Mouse (Mus musculus) embryonic facial prominence, embryonic 14.5 days (tissue): ENCODE data around the gene Simc1. TPM values are rescaled to one million over a fixed set of nuclear protein-coding genes. Genes with fewer than 3 reads are reported as not detected.

Experiments
- ATAC-seq: fragments of 200-750 bp; cut with Nextera tagmentation; 2 replicates; pipeline ENCODE4 v1.8.0; 2017; ENCODE audit warnings: low read depth, moderate number of reproducible peaks, moderate TSS enrichment
- DNase-seq: peaks from one replicate; pipeline ENCODE4 v3.0.0-alpha.2; 2015; ENCODE audit warnings: low spot score
- H3K27ac ChIP-seq: fragments of 300-500 bp; sonication (generic); replicated peaks from 2 replicates; pipeline ENCODE4 v1.5.1; 2014; ENCODE audit warnings: low read depth, mild to moderate bottlenecking, low read length, moderate library complexity
- H3K27me3 ChIP-seq: fragments of 300-500 bp; sonication (generic); replicated peaks from 2 replicates; pipeline ENCODE4 v1.6.1; 2014; ENCODE audit warnings: low read length; ENCODE audit not compliant: control insufficient read depth, insufficient read depth
- H3K36me3 ChIP-seq: fragments of 300-500 bp; sonication (generic); 2 replicates; pipeline ENCODE4 v1.6.1; 2014; ENCODE audit warnings: low read length, mixed read lengths; ENCODE audit not compliant: control insufficient read depth, insufficient read depth
- H3K4me1 ChIP-seq: fragments of 300-500 bp; sonication (generic); 2 replicates; pipeline ENCODE4 v1.6.1; 2014; ENCODE audit warnings: antibody characterized with exemption, low read length; ENCODE audit not compliant: control insufficient read depth, insufficient read depth
- H3K4me2 ChIP-seq: fragments of 300-500 bp; sonication (generic); 2 replicates; pipeline ENCODE4 v1.6.1; 2014; ENCODE audit warnings: low read depth, mild to moderate bottlenecking, low read length, moderate library complexity, mixed read lengths
- H3K4me3 ChIP-seq: fragments of 300-500 bp; sonication (generic); 2 replicates; pipeline ENCODE4 v1.5.1; 2014; ENCODE audit warnings: low read depth, mild to moderate bottlenecking, low read length
- H3K9ac ChIP-seq: fragments of 300-500 bp; sonication (generic); 2 replicates; pipeline ENCODE4 v1.6.1; 2014; ENCODE audit warnings: low read depth, mild to moderate bottlenecking, low read length, moderate library complexity, mixed read lengths
- H3K9me3 ChIP-seq: fragments of 300-500 bp; sonication (generic); 2 replicates; pipeline ENCODE4 v1.6.1; 2016; ENCODE audit warnings: low read length; ENCODE audit not compliant: control insufficient read depth
- WGBS: fragments of 180-500 bp; shearing (Covaris S2); extraction: QIAGEN DNeasy Blood & Tissue Kit; methylation state at CpG from one replicate; pipeline ENCODE4 v1.1.7; 2014; 5-methylcytosine and 5-hydroxymethylcytosine counted together
- polyA plus RNA-seq: library from polyadenylated mRNA; unstranded; fragments of >200 nt; fragmentation: Nextera tagmentation; extraction: Ambion mirVana; gene quantifications from 2 replicates; pipeline ENCODE4 v1.2.1, GENCODE M21; 2014

Gene Simc1
- polyA plus RNA-seq, 1 experiment from 2014 or later, result 14.1 TPM

- Histone ChIP-seq H3K4me2 (no peak overlapping the region), H3K4me1 (no peaks in the 10 kb centered on the region), H3K9me3 (no peaks in the 10 kb centered on the region), H3K4me3 (no peak overlapping the region), H3K9ac (no peak overlapping the region), H3K27me3 (no peaks in the 10 kb centered on the region), H3K27ac (no peak overlapping the region), H3K36me3 (peaks cover 88% of the 10 kb centered on the region)
- ATAC-seq (no peak), DNase-seq (no peak)
- 94% methylated on average over 5 of the region's 5 CpGs for WGBS
Observed at GRCm38 (mm10) chr13:54582860-54583259, 79.3 kb downstream of the Simc1 start.

GRCm38 (mm10) chr13:54585831-54586230, 82.3 kb downstream of the Simc1 start:
- Histone ChIP-seq H3K4me2 (no peak overlapping the region), H3K9me3 (no peaks in the 10 kb centered on the region), H3K9ac (no peak overlapping the region), H3K4me1 (peaks cover under 1% of the 10 kb centered on the region; the same call in 1 of the 2 replicates), H3K36me3 (peaks cover 73% of the 10 kb centered on the region), H3K27me3 (no peaks in the 10 kb centered on the region), H3K27ac (no peak overlapping the region), H3K4me3 (no peak overlapping the region)
- no peak for DNase-seq
- 93% methylated on average over 11 of the region's 11 CpGs for WGBS
- ATAC-seq, result no peak

- peaks cover 10% of the 10 kb centered on the region for H3K4me1 ChIP-seq
Observed at GRCm38 (mm10) chr13:54589414-54589995, 85.9 kb downstream of the Simc1 start.

GRCm38 (mm10) chr13:54589996-54590951, 86.7 kb downstream of the Simc1 start, which contains the start of the genes Nop16 and Higd2a:
Gene Nop16, minus strand, starts transcription at chr13:54590090.
Gene Higd2a, plus strand, starts transcription at chr13:54590207.
- DNase-seq (peak; percentile 100), ATAC-seq (peak; percentile 97)
- WGBS, result under 1% methylated on average over 51 of the region's 51 CpGs
- Histone ChIP-seq H3K27me3 (no peaks in the 10 kb centered on the region), H3K4me2 (peak within 1 kb of the TSS; percentile 82), H3K4me3 (peak within 1 kb of the TSS; percentile 67), H3K9me3 (no peaks in the 10 kb centered on the region), H3K4me1 (peaks cover 10% of the 10 kb centered on the region), H3K27ac (peak within 1 kb of the TSS; percentile 85), H3K9ac (peak within 1 kb of the TSS; percentile 77), H3K36me3 (peaks cover 46% of the 10 kb centered on the region)

More at GRCm38 (mm10) chr13:54589414-54589995, 85.9 kb downstream of the Simc1 start:
- H3K9ac ChIP-seq, result peak overlapping the region; percentile 77
- peak overlapping the region; percentile 85 for H3K27ac ChIP-seq
- H3K4me2 ChIP-seq, result peak overlapping the region; percentile 82
- no peaks in the 10 kb centered on the region for H3K9me3 ChIP-seq
- ATAC-seq, result peak; percentile 18
- WGBS, result 2% methylated on average over 23 of the region's 24 CpGs
- DNase-seq, result no peak
- peak overlapping the region; percentile 67 for H3K4me3 ChIP-seq
- no peaks in the 10 kb centered on the region for H3K27me3 ChIP-seq
- H3K36me3 ChIP-seq, result peaks cover 51% of the 10 kb centered on the region

- Histone ChIP-seq H3K4me2 (peak overlapping the region; percentile 82), H3K4me3 (no peak overlapping the region; the same call in 1 of the 2 replicates)
- no peak for ATAC-seq
Observed at GRCm38 (mm10) chr13:54591776-54592356, 88.3 kb downstream of the Simc1 start.

GRCm38 (mm10) chr13:54593617-54594016, 90.0 kb downstream of the Simc1 start:
- H3K27ac ChIP-seq, result no peak overlapping the region
- no peaks in the 10 kb centered on the region for H3K27me3 ChIP-seq
- H3K36me3 ChIP-seq, result peaks cover 30% of the 10 kb centered on the region; the same call in 1 of the 2 replicates
- peaks cover 10% of the 10 kb centered on the region for H3K4me1 ChIP-seq
- DNase-seq (no peak), ATAC-seq (no peak)
- no peak overlapping the region for H3K4me3 ChIP-seq
- H3K4me2 ChIP-seq, result no peak overlapping the region
- WGBS, result 92% methylated on average over 11 of the region's 11 CpGs
- no peaks in the 10 kb centered on the region for H3K9me3 ChIP-seq
- H3K9ac ChIP-seq, result no peak overlapping the region

More at GRCm38 (mm10) chr13:54591776-54592356, 88.3 kb downstream of the Simc1 start:
- H3K27me3 ChIP-seq, result no peaks in the 10 kb centered on the region
- H3K36me3 ChIP-seq, result peaks cover 39% of the 10 kb centered on the region
- H3K9me3 ChIP-seq, result no peaks in the 10 kb centered on the region
- H3K27ac ChIP-seq, result no peak overlapping the region
- H3K9ac ChIP-seq, result no peak overlapping the region
- H3K4me1 ChIP-seq, result peaks cover 10% of the 10 kb centered on the region
- WGBS, result 87% methylated on average over 8 of the region's 8 CpGs
- DNase-seq, result no peak

- H3K36me3 ChIP-seq, result peaks cover 40% of the 10 kb centered on the region; the same call in 1 of the 2 replicates
- no peak for DNase-seq
- ATAC-seq, result no peak
- H3K4me3 ChIP-seq, result no peak overlapping the region
- H3K4me2 ChIP-seq, result no peak overlapping the region
- no peaks in the 10 kb centered on the region for H3K9me3 ChIP-seq
- 76% methylated on average over 8 of the region's 8 CpGs for WGBS
- H3K27me3 ChIP-seq, result no peaks in the 10 kb centered on the region
- peaks cover 6% of the 10 kb centered on the region for H3K4me1 ChIP-seq
- H3K9ac ChIP-seq, result no peak overlapping the region
- no peak overlapping the region for H3K27ac ChIP-seq
Observed at GRCm38 (mm10) chr13:54596107-54596690, 92.6 kb downstream of the Simc1 start.

GRCm38 (mm10) chr13:54596870-54597269, 93.3 kb downstream of the Simc1 start:
- H3K9ac ChIP-seq, result no peak overlapping the region

More at GRCm38 (mm10) chr13:54596870-54597269, 93.3 kb downstream of the Simc1 start:
- no peaks in the 10 kb centered on the region for H3K9me3 ChIP-seq
- no peak overlapping the region for H3K4me2 ChIP-seq
- H3K36me3 ChIP-seq, result peaks cover 40% of the 10 kb centered on the region; the same call in 1 of the 2 replicates
- peak overlapping the region; percentile 17; the same call in 1 of the 2 replicates for H3K27ac ChIP-seq
- DNase-seq, result no peak
- H3K4me3 ChIP-seq, result no peak overlapping the region
- 64% methylated on average over 5 of the region's 5 CpGs for WGBS
- no peaks in the 10 kb centered on the region for H3K4me1 ChIP-seq
- H3K27me3 ChIP-seq, result no peaks in the 10 kb centered on the region
- no peak for ATAC-seq
